Mouse (Mus musculus) testis, adult 2 months (tissue): ENCODE data around the gene Cyth3.

Experiments
- CTCF ChIP-seq: fragments of 200-500 bp; IDR thresholded peaks from 2 replicates; pipeline ENCODE4 v1.5.1; 2012; ENCODE audit warnings: low read depth, mild to moderate bottlenecking, inconsistent platforms, low read length, moderate library complexity; ENCODE audit not compliant: control insufficient read depth, insufficient read depth, insufficient replicate concordance
- POLR2A ChIP-seq: fragments of 200-500 bp; IDR thresholded peaks from 2 replicates; pipeline ENCODE4 v1.6.1; 2012; ENCODE audit warnings: low read depth, mild to moderate bottlenecking, inconsistent platforms, low read length, moderate library complexity; ENCODE audit not compliant: control insufficient read depth

- TF ChIP-seq CTCF: no peak
- no peak for TF ChIP-seq POLR2A
These were observed 43.8 kb downstream of the Cyth3 start for GRCm38 (mm10) chr5:143666015-143666414.
